Mouse (Mus musculus) lung, adult 2 months (tissue): ENCODE data around the gene Tatdn2. TPM values are rescaled to one million over a fixed set of nuclear protein-coding genes. Genes with fewer than 3 reads are reported as not detected.

Experiments
- DNase-seq: peaks from one replicate; pipeline ENCODE4 v3.0.0; 2022
- H3K4me1 ChIP-seq: fragments of 200-500 bp; 2 replicates; pipeline ENCODE4 v1.6.1; 2011; ENCODE audit warnings: low read length; ENCODE audit not compliant: control insufficient read depth, insufficient read depth
- H3K4me3 ChIP-seq: fragments of 200-500 bp; replicated peaks from 2 replicates; pipeline ENCODE3; 2011; ENCODE audit warnings: low read depth, mild to moderate bottlenecking, control low read depth, low read length; ENCODE audit errors: extremely low read depth
- CTCF ChIP-seq: fragments of 200-500 bp; IDR thresholded peaks from 2 replicates; pipeline ENCODE4 v1.5.1; 2011; ENCODE audit warnings: mild to moderate bottlenecking, low read length, control low read depth; ENCODE audit not compliant: insufficient read depth
- POLR2A ChIP-seq: fragments of 200-500 bp; IDR thresholded peaks from 2 replicates; pipeline ENCODE4 v1.6.1; 2011; ENCODE audit warnings: low read depth, mild to moderate bottlenecking, control low read depth, low read length, borderline replicate concordance; ENCODE audit errors: extremely low read depth
- WGBS: fragments of 180-500 bp; shearing (Covaris S2); methylation state at CpG from one replicate; pipeline ENCODE4 v1.1.7; 2018; 5-methylcytosine and 5-hydroxymethylcytosine counted together
- polyA plus RNA-seq: library from polyadenylated mRNA; depleted of rRNA; stranded (reverse); fragments of >200 nt; gene quantifications from 2 replicates; pipeline ENCODE4 v1.2.3, GENCODE M21; 2012

The Tatdn2 gene
- polyA plus RNA-seq, 1 experiment: 24.5 TPM

DNA sequence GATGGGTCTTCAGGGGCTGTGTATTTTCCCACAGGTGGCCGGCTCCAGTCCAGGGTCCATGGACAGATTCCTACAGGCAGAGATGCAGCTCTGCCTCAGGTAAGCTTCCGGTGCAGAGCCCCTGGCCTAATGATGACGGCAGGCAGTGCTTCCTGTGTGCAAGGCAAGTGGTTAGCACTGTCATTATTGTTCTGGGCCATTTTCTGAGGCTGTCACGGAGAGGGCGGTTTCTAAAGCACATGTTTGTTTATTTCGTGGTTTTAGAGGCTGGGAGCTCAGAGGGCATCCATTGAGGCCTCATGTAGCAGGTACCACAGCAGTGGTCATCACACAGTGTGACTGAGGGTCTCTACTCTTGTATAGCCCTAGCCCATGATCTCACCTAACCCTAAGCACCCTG lies 23.9 kb upstream of the Tatdn2 start:
- H3K4me3 ChIP-seq: no peak overlapping the region
- TF ChIP-seq POLR2A (no peak), CTCF (no peak)
- peaks cover 8% of the 10 kb centered on the region for H3K4me1 ChIP-seq
- 76% methylated on average over 6 of the region's 6 CpGs for WGBS
- DNase-seq: no peak

- Histone ChIP-seq H3K4me3 (no peak overlapping the region), H3K4me1 (peaks cover 3% of the 10 kb centered on the region; the same call in 1 of the 2 replicates)
- 67% methylated on average over 4 of the region's 4 CpGs for WGBS
- TF ChIP-seq POLR2A (no peak), CTCF (no peak)
- DNase-seq: no peak
These were observed 21.6 kb upstream of the Tatdn2 start for GRCm38 (mm10) chr6:113675234-113675633.

GRCm38 (mm10) chr6:113675991-113676390 lies 20.9 kb upstream of the Tatdn2 start:
- 97% methylated on average over 9 of the region's 9 CpGs for WGBS
- Histone ChIP-seq H3K4me1 (peaks cover 7% of the 10 kb centered on the region), H3K4me3 (no peak overlapping the region)
- no peak for DNase-seq
- TF ChIP-seq CTCF (no peak), POLR2A (no peak)

- 70% methylated on average over 14 of the region's 14 CpGs for WGBS
- no peak for TF ChIP-seq POLR2A
- no peak for TF ChIP-seq CTCF
- H3K4me3 ChIP-seq: no peak overlapping the region
- DNase-seq: no peak
- H3K4me1 ChIP-seq: peaks cover 11% of the 10 kb centered on the region
These were observed 19.6 kb upstream of the Tatdn2 start for GRCm38 (mm10) chr6:113677070-113677734.

DNA sequence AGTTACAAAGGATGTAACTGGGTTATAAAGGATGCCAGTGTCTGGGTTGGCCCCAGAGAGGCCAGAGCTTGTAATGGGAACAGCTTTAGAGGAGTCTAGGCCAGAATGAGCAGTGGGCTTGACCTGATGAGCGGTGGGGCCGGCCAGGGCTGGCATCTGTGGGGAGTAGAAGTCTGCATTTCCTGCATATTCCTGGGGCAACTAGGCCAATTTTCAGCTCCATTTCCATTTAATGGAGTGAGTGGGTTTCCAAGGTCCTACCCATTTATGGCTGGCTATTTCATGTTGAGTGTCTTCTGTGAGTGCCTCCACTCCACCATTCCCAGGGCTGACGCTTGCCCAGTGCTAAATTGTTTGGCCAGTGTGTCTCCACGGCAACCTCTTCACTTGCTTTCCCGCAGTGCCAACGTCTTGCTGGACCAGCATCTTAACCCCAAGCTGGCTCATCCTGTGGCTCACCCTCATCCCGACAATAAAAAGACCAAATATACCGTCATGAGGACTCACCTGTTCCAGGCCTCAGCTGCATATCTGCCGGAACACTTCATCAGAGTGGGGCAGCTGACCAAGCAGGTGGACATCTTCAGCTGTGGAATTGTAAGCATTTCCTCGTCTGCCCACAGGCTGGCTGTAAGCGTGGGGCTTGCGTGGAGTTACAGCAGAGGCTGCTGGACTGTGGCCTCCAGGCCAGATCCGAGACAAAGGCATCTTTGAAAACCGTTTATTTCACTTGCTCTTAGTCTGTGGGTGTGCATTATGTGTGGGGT lies 18.4 kb upstream of the Tatdn2 start:
- peaks cover 11% of the 10 kb centered on the region for H3K4me1 ChIP-seq
- DNase-seq: no peak
- WGBS: 72% methylated on average over 14 of the region's 14 CpGs
- no peak overlapping the region for H3K4me3 ChIP-seq
- TF ChIP-seq CTCF: no peak
- TF ChIP-seq POLR2A: no peak

- 69% methylated on average over 9 of the region's 9 CpGs for WGBS
- Histone ChIP-seq H3K4me3 (no peak overlapping the region), H3K4me1 (peaks cover 8% of the 10 kb centered on the region)
- no peak for TF ChIP-seq POLR2A
- no peak for TF ChIP-seq CTCF
- DNase-seq: no peak
These were observed 16.8 kb upstream of the Tatdn2 start for GRCm38 (mm10) chr6:113679993-113680566.

- H3K4me3 ChIP-seq: no peak overlapping the region
- DNase-seq: peak; percentile 89
- H3K4me1 ChIP-seq: peaks cover 8% of the 10 kb centered on the region
- 15% methylated on average over 4 of the region's 4 CpGs for WGBS
- peak; percentile 88 for TF ChIP-seq CTCF
- TF ChIP-seq POLR2A: no peak
These were observed 15.6 kb upstream of the Tatdn2 start for GRCm38 (mm10) chr6:113681271-113681670.

DNA sequence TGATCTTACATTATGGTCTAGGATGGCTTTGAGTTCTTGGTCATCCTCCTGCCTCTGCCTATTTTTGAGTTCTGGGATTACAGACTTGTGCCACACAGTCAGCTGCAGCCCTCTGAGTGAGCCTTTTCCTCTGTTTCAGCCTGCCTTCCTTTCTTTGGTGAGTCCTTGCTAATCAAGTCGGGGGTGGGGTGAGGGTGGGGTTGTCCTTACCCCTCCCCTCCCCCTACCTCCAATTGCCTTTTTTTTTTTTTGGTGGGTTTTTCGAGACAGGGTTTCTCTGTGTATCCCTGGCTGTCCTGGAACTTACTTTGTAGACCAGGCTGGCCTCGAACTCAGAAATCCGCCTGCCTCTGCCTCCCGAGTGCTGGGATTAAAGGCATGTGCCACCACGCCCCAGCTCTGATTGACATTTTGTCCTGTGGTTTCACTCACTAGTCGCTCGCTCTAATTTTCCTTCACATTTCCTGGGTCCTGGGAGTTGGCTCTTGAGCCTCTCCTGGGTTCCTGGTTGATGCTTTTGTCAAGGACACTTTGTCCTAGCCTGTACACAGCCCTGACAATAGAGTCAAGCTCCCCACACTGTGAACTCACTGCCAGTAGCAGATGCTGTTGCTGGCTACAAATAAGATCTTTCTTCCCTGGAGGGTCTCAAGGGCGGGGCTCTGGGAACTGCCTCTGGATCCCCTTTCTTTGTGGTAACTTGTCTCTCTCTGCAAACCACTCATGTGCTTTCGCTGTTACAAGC lies 13.6 kb upstream of the Tatdn2 start:
- 91% methylated on average over 10 of the region's 10 CpGs for WGBS
- no peak for DNase-seq
- H3K4me1 ChIP-seq: peaks cover 8% of the 10 kb centered on the region
- no peak for TF ChIP-seq CTCF
- TF ChIP-seq POLR2A: no peak
- H3K4me3 ChIP-seq: no peak overlapping the region

GRCm38 (mm10) chr6:113686551-113687125 lies 10.2 kb upstream of the Tatdn2 start:
- Histone ChIP-seq H3K4me3 (peak overlapping the region; percentile 14), H3K4me1 (peaks cover 9% of the 10 kb centered on the region)
- DNase-seq: peak; percentile 69
- TF ChIP-seq CTCF (no peak), POLR2A (no peak)
- WGBS: 57% methylated on average over 8 of the region's 8 CpGs
